Mouse (Mus musculus) layer of hippocampus, postnatal 36 days (tissue): ENCODE data around the gene Fam107b. TPM values are rescaled to one million over a fixed set of nuclear protein-coding genes. Genes with fewer than 3 reads are reported as not detected.

Source experiments
- DNase-seq, 2 experiments: peaks; one replicate each; pipeline ENCODE4 v3.0.0; 2022
- total RNA-seq, 2 experiments: library from RNA; stranded (reverse); gene quantifications; 2 replicates each; pipeline ENCODE4 v1.2.3; 2021

Fam107b gene
- 10 to 100 TPM; 13.1 to 18.6 TPM for total RNA-seq

GRCm38 (mm10) chr2:3570186-3570585 lies at the start of gene Fam107b:
Fam107b (plus strand) TSS chr2:3570488.
- DNase-seq: no peak

DNA sequence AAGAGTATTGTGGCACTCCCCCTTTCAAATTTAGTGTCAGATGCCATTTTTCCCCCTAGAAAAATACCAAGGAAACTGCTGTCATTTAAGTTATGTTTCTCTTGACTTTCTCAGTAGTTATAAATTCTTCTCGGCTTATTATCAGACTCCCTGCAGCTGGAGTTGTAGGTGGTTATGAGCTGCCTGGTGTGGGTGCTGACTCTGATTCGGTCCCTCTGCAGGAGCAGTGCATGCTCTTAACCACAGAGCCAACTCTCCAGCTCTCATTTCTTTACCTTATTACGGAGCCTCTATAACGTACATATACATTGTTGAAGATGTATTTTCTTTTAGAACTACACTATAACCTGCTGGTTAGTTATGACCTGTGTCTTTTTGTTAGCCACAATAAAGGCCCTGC lies 47.7 kb upstream of the Fam107b start:
- DNase-seq: no peak

DNA sequence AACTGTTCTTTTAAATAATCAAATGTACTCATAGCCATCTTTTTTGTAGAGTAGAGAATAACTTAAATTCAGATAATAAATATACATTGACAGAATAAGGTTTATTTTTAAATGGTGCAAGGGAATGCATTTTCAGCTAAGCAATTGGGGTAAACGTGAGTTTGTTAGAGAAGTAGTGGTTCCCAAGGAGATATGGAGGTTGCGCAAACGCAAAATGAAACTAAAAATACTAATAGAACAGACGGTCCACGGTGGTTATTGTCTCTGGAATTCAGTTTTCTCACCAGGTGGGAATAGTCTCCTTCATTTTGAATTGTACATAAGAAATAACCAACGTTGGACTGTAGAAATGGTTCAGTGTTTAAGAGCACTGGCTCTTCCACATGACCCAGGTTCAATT lies 44.0 kb upstream of the Fam107b start:
- DNase-seq: no peak

DNA sequence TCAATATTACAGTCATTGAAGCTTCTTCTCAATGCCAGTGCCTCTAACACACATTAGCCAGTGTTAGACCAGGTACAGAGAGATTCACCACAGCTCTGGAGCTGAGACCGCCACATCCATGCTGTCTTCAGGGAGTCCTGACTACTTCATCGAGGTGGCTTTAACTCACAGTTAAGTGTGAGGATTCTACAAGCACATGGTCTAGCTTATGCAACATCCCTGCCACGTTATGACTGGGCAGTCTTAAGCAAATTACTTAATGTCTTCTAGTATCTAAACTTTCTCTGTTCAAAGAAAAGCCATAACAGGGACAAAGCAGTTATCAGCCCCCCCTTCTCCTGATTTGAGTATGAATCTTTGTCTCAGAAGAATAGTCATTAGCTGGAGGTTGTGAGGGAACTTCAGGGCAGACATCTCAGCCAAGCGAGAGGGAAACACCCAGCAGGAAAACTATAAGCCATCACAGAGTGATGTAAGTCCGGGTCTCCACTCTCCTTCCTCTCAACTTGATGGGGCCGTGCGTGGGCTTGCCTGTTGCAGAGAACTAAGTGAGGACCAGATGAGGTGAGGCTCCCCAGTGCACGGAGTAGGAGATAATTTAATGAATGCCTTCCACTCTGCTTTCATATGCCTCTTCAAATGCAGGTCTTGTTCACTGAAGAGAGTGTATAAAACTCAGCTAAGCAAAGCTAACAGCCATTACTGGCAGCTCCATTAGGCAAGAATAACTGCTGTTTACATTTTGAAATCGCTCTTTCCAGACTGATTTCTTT lies 28.8 kb upstream of the Fam107b start:
- no peak for DNase-seq

GRCm38 (mm10) chr2:3546055-3546454 lies 24.2 kb upstream of the Fam107b start:
- no peak for DNase-seq

- DNase-seq: peak; percentile 42 to 52
These were observed 23.7 kb upstream of the Fam107b start for GRCm38 (mm10) chr2:3546588-3546987.

DNA sequence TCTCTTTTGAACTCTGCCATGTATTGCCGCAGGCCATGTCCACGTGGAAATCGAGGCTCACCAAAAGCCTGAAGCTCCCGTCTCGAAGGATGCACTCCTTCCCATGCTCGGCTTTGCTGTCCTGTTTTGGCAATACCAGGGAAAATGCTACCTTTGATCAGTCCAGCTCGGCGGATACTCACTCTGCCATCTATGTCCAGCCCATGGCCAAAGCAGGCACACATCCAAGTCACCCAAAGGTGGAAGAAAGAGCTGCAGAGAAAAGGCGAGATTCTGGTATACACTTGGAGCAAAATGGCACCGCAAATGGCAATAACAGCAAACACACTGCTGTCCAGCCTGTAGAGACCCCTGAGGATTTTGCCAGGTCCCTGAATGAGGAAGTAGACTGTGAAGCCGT lies 318 bp downstream of the Fam107b start:
- DNase-seq: no peak

GRCm38 (mm10) chr2:3573883-3574282 lies 3.6 kb downstream of the Fam107b start:
- DNase-seq: no peak

DNA sequence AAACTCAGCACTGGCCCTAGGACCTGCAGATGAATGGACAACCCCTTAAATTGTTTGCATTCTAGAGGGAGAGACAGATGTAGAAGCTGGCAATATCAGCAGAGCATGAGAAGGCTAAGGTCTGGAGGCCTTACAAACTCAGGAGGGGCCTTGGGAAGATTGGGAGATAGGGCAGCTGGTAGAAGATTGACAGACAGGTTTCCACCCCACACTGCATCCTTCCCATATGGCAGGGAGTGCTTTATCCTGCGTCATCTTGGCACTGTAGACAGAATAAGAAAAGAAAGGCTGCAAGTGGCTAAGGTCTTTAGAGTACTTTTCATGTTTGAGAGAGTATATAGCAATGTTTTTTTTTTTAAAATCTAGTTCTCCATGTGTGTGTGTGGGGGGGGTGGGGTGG lies 4.9 kb downstream of the Fam107b start:
- DNase-seq: peak; percentile 25 to 27

GRCm38 (mm10) chr2:3576346-3576745 lies 6.1 kb downstream of the Fam107b start:
- no peak for DNase-seq

GRCm38 (mm10) chr2:3577216-3577615 lies 6.9 kb downstream of the Fam107b start:
- no peak for DNase-seq

DNA sequence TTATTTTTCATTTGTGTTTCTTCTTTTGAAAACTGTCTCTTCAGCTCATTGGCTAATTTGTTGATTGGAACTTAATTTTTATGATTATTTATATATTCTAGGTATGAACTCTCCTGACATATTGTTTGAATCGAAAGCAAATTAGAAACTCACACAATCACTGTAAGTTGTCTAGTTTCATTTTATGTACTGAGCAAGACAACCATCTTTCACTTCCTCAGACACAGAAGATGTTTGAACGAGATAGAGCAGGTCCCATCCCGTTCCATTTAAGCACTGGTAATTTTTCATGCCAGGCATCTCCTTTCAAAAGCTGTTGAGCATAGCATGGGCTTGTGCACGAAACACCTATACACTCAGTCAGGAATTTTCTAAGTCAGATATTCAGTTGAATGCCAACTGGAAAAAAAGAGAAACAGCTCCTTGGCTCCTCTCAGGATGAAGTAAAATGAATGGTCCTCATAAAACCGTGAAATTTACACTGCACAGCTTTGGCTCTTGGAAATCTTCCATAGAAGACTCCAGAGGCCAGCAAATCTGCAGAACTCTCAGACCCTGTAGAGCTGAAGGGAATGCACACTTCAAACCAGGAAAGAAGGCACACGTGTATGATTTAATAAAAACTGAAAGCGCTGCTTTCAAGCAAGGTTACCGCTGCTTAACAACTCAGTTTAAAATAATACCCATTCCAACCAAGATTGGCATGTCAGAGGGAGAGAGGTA lies 8.1 kb downstream of the Fam107b start:
- DNase-seq: no peak

DNA sequence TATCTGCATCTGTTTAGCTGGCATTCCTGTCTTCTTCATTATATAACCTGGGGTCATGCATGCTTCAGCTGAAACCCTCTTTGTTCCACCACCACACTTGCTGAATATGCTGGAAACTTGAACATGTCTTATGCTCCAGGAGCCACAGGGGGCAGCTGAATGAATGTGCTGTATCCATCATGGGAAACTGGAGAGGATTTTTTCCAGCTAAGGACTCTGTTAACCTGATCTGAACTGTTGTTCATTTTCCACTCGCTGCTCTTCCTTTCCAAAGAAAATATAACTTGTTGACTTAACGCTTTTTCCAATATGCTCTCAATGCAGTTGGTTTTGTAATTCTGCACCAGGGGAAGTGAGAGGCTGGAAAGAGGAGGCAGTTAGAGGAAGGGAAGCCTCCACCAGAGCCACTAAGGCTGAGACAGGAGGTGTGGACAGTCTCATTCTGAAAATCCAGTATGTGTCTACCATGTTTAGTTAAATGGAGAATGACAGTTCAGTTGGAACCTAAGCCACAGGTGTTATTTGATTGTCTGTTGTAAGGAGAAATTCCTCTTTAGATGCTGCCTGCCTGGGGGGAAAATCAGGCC lies 9.1 kb downstream of the Fam107b start:
- no peak for DNase-seq

DNA sequence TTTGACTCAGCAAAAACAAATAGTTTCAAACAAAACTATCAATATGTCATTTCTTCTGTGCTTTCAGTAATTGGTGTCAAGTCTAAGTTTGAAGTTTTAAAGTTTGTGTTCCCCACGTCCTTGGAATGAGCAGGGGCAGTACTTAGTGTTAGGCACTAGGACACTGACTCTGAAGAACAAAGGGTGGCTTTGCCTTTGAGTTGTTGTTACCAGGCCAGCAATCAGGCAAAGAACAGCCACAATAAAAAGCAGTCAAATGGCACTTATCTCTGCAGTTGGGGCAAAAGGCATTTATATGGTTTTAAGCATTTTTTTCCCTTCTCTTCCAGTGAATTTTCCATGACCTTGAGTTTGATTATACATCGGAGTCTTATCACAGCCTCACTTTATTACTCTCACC lies 12.5 kb downstream of the Fam107b start:
- DNase-seq: no peak

DNA sequence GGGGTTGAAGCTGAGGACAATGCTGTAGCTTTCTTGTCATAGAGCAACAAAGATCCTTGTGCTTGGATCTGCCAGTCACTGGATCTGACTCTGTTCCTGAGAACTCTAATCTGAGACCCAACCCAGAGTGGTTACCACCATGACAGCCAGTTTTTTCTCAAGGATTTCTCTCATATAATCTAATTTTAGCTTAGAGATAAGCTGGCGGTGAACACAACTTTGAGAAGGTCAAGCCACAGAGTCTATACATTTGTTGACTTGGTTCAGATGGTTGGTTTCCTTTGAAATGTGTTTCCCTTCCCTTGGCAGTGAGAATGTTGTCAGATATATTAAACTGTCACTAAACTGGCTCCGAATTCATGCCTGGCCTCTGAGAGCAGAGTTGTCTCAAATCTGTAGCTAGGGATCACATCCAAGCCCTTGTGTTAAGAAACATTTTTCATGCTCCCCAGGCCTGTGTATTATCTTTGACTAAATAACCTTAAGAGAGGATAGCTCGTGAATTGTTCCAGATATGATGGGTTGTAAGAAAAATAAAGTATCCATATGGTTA lies 15.0 kb downstream of the Fam107b start:
- no peak for DNase-seq

GRCm38 (mm10) chr2:3590086-3590915 lies 20.0 kb downstream of the Fam107b start:
- DNase-seq: no peak

- DNase-seq: no peak
These were observed 20.6 kb downstream of the Fam107b start for GRCm38 (mm10) chr2:3590916-3591197.

DNA sequence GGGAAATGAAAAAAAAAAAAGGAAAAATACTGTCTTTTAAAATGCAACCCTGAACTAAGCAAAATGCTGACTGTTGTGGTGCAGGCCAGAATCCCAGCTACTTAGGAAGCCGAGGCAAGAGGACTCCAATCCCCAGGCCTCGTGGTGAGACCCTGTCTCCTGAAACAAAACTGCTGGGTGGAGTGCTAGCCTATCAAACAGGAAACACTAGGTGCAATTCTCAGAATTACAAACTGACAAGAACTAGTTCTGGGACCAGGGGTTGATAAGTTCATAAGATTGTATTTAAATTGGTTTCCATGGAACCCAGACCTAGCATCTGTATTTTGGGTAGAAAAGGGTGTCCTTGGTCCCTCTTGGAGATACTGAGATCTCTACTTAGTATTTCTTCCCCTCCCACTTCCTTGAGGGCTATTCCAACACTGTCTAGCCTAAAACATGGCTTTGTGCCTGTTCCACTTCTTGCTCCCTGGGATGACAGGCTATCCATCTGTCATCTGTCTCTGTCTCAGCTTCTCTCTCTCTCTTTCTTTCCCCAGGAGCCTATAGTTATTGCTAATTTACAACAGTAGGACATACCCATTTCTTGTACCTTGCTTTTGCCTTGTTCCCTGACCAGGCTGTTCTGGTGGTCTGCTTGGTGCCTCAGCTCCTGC lies 24.5 kb downstream of the Fam107b start:
- no peak for DNase-seq

- DNase-seq: no peak
These were observed 30.1 kb downstream of the Fam107b start for GRCm38 (mm10) chr2:3600421-3600820.

GRCm38 (mm10) chr2:3602599-3602998 lies 32.3 kb downstream of the Fam107b start:
- DNase-seq: no peak

DNA sequence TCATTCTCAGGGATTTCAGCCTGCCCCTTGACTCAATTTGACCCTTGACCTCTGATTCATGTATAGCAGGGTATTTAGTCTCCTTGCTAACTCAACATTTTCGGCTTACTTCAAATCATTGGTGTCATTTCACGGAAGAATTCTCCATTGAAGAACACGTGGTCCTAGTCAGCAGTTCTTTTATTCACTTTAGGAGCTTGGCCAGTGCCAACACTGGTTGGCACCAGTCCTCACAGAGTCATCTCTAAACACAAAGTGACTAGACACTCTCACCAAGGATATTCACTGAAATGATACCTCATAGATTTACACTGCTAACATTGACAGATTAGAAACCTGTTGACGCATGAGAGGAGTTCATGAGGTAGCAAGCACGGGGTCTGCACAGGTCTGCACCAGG lies 32.9 kb downstream of the Fam107b start:
- no peak for DNase-seq
